Mouse (Mus musculus): ENCODE data around the gene Scg3.

DNA sequence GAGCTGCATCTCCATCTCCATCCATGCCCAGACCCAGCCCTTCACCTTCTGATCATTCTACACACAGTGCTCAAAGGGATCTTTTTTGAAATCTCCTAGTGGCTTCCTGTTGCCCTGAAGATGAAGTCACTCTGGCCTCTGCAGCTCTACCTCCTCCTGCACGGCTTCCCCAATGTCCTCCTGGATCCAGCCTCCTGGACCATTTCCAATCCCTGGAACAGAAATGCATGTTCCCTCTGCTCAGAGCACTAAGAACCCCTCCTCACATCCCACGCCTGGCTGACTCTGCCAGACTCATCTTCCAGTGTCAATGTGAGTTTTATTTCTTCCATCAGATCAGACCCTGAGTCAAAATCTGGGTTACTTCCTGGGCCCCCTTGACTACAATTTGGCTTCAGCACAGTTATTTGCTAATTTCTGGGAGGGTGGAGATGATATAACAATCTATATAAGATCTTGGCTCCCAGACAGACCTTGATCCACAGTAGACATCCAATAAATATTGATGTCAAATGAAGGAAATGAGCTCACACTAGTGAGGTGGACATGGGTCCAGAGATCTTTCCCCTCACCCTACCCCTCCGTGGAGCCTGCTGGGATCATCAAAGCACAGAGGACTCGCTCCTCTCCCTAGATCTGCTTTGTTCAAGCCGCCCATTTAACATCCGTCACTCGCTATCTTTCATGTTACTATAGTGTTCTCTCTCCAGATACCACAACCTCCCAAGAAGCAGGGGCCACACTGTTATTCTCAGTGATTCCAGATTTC is 83.5 kb downstream of the Scg3 start:
- TF ChIP-seq POLR2A (IDR thresholded peaks at IDR 0.05; ENCODE audit: insufficient read depth, low read length), result no peak
- TF ChIP-seq EP300 (IDR thresholded peaks at IDR 0.05; ENCODE audit: insufficient read depth, low read depth, low read length), result no peak
- no peak for TF ChIP-seq CTCF (IDR thresholded peaks at IDR 0.05; ENCODE audit: low read depth, low read length)
